Mouse (Mus musculus) lung, postnatal 0 days (tissue): ENCODE measurements around the gene Oser1.

Experiments used
- CTCF ChIP-seq: IDR thresholded peaks from 2 replicates; pipeline ENCODE4 v1.5.1; 2016; ENCODE audit warnings: antibody characterized with exemption, mild to moderate bottlenecking
- EP300 ChIP-seq: IDR thresholded peaks from 2 replicates; pipeline ENCODE4 v1.6.1; 2016; ENCODE audit warnings: antibody characterized with exemption, mild to moderate bottlenecking, control low read depth

- TF ChIP-seq EP300 (no peak), CTCF (no peak)
These were observed 14.3 kb downstream of the Oser1 start for GRCm38 (mm10) chr2:163410211-163410610.
